Mouse (Mus musculus) gastrocnemius, postnatal 10 days (tissue): ENCODE data around the gene Atf6b. TPM values are rescaled to one million over a fixed set of nuclear protein-coding genes. Genes with fewer than 3 reads are reported as not detected.
A peak's percentile ranks its signal among the peaks of the same experiment; 100 is the strongest.

Source experiments
- DNase-seq: peaks from one replicate; pipeline ENCODE4 v3.0.0; 2021; ENCODE audit warnings: mixed read lengths
- total RNA-seq, 2 experiments: library from RNA; stranded (reverse); gene quantifications; 2 replicates each; pipeline ENCODE4 v1.2.3; 2021

The Atf6b gene
- total RNA-seq, 2 experiments from 2014 or later: 12.7 to 14.4 TPM

DNA sequence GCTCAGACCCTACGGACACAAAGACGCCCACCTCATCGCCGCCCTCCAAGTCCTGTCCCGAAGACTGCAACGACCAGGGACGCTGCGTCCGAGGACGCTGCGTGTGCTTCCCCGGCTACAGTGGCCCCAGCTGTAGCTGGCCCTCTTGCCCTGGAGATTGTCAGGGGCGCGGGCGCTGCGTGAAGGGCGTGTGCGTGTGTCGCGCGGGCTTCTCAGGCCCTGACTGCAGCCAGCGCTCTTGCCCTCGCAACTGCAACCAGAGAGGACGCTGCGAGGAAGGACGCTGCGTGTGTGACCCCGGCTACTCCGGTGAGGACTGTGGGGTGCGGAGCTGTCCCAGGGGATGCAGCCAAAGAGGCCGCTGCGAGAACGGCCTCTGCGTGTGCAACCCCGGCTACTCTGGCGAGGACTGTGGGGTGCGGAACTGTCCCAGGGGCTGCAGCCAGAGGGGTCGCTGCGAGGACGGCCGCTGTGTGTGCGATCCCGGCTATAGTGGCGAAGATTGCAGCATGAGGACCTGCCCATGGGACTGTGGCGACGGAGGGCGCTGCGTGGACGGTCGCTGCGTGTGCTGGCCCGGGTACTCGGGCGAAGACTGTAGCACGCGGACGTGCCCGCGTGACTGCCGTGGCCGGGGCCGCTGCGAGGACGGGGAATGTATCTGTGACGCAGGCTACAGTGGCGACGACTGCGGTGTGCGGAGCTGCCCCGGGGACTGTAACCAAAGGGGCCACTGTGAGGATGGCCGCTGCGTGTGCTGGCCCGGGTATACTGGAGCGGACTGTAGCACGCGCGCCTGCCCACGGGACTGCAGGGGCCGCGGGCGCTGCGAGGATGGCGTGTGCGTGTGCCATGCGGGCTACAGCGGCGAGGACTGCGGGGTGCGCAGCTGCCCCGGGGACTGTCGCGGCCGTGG, 24.5 kb downstream of the Atf6b start:
- no peak for DNase-seq

DNA sequence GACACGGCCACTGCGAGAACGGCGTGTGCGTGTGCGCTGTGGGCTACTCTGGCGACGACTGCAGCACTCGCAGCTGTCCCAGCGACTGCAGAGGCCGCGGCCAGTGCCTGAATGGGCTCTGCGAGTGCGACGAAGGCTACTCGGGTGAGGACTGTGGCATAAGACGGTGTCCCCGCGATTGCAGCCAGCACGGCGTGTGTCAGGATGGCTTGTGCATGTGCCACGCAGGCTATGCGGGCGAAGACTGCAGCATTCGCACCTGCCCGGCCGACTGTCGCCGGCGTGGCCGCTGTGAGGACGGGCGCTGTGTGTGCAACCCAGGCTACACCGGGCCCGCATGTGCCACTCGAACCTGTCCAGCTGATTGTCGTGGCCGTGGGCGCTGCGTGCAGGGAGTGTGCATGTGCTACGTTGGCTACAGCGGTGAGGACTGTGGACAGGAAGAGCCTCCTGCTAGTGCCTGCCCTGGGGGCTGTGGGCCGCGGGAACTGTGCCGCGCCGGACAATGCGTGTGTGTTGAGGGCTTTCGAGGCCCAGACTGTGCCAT, 25.4 kb downstream of the Atf6b start:
- no peak for DNase-seq

- DNase-seq: no peak
These were observed 26.2 kb downstream of the Atf6b start for GRCm38 (mm10) chr17:34673139-34673538.

- DNase-seq: no peak
These were observed 27.7 kb downstream of the Atf6b start for GRCm38 (mm10) chr17:34674524-34675204.

GRCm38 (mm10) chr17:34675205-34676092, 28.5 kb downstream of the Atf6b start:
- DNase-seq: no peak

DNA sequence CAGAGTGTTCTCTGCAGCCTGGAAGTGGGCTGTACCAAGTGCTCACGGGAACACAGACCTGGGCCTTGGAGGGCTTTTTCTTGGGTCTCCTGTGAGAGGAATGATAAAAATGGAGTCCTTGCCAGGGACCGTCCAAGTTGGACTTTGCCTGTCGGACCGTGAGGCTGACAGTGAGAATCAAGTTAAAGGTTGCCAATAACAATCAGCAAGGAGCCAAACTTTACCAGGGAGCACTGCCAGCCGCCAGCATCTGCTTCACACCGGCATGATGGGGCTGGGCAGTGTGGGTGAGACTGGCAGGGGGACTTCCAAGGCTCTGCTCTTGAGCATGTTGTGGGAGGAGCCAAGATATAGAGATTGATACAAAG, 29.1 kb downstream of the Atf6b start:
- no peak for DNase-seq

- DNase-seq: no peak
These were observed 29.7 kb downstream of the Atf6b start for GRCm38 (mm10) chr17:34676671-34677070.

- DNase-seq: no peak
These were observed 33.2 kb downstream of the Atf6b start for GRCm38 (mm10) chr17:34680191-34680590.

DNA sequence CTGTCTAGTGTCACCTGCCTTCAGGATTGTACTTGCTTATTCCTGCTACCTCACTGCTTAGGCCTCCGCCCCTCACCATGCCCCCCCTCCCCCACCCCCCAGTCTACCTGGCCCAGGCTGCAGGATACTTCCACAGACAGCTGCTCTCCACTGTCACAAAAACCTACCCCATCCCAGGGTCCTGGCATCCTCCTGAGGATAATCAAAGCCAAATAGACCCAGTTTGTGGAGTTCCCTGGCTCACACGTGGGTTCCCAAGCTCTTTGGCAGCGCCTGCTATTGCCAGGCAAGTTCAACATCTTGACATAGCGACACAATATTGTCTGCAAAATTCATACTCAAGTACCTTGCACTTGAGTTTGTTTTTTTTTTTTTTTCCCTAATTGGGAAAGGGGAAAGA, 33.7 kb downstream of the Atf6b start:
- no peak for DNase-seq

DNA sequence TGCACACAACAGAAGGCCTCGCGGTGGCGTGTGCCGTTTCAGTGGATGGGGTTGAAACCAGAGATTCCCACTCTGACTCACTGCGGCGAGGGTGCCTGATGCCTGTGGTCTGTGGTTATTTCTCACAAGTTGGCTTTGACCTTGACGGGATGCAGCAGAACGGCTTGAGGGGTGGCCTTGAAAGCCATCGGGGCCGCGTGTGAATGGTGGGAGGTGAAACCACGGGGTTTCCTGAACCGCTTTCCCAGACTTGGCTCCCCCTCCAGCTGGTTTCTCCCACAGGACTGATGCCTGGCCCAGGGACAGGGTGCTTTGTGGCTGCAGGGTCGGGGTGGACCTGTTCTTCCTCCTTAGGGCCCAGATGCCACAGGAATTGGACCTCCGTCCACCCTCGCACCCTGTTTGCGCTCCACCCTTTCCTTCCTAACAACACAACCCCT, 34.2 kb downstream of the Atf6b start:
- no peak for DNase-seq

DNA sequence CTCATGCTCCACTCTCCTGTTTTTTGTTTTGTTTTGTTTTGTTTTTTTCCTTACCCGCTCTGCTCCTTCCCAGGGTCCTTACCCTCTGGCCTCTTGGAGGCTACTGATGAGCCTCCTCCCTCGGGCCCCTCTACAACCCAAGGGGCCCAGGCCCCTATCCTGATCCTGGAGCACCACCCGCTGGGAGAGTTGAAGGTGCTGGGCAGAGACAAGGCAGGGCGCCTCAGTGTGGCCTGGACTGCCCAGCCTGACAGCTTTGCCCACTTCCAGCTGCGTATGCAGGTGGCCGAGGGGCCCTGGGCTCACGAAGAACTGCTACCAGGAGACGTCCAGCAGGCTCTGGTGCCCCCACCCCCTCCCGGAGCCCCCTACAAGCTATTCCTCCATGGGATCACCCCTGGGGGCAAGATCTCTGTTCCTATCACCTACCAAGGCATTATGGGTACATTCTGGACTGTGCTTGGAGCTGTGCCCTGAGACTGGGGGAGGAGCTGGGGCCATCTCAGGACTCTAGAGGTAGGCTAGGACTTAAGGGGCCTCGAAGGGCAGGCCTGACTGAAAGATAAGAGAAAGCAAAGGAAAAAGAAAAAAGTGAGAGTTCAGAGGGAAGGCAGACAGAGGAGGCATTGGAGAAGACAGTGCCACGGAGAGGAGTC, 35.1 kb downstream of the Atf6b start:
- no peak for DNase-seq

- no peak for DNase-seq
These were observed 36.2 kb downstream of the Atf6b start for GRCm38 (mm10) chr17:34683179-34683578.

DNA sequence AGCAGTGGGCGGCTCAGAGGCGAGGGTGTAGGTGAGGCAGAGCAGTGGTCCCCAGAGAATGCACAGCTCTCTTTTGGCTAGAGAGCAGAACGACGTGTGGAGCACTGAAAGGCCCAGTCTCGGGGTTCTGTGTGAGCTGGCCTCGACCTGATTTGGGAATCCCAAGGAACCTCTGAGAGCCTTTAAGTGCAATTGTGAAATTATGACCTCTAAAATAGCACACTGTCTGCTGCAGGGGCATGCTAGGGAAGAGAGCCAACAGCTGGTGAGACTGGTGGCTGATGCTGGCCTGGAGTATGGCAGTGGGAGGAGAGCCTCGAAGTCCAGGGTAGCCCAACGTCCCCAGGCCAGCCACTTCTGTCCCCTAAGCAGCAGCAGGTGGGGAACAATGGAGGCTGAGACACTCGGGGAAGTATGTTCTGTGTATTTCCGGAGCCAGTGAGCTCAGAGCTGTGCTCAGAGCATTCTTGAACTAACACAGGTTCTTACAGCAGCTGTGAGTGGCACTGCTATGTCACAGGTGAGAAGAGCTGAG, 36.8 kb downstream of the Atf6b start:
- DNase-seq: no peak

- no peak for DNase-seq
These were observed 37.4 kb downstream of the Atf6b start for GRCm38 (mm10) chr17:34684253-34684893.

DNA sequence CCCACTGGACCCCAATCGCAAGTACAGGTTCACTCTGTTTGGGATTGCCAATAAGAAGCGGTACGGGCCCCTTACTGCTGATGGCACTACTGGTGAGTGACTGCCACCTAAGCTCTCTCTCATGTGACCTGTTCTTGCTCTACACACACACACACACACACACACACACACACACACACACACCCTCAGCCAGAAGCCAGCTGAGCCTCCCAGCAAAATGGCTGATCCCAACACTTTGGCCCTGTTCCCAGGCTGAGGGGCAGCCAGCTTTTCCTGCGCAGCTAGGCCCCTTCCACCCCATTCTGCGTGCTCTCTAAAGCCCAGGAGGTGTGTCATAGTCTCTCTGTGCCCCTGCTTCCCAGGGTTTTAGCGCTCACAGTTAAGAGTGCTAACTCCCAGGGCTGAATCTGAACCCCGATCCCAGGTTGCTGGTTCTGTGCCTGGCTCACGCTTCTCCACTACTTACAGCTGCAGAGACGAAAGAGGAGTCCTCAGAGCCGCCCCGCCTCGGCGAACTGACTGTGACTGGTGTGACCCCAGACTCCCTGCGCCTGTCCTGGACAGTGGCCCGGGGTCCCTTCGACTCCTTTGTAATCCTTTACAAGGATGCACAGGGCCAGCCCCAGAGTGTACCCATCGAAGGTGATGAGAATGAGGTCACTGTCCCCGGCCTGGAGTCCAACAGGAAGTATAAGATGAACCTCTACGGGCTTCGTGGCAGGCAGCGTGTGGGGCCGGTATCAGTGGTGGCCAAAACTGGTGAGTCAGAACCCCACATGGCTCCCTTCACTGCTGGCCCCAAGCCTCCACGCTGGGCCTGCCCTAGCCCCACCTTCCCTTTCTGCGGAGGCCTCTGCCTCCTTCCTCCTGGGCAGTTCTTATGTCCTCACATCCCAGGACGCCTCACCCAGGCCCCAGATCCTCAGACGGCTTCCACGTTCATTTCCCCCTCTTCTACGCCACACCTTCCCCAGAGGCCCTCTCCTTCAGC, 38.5 kb downstream of the Atf6b start:
- DNase-seq: peak; percentile 85

DNA sequence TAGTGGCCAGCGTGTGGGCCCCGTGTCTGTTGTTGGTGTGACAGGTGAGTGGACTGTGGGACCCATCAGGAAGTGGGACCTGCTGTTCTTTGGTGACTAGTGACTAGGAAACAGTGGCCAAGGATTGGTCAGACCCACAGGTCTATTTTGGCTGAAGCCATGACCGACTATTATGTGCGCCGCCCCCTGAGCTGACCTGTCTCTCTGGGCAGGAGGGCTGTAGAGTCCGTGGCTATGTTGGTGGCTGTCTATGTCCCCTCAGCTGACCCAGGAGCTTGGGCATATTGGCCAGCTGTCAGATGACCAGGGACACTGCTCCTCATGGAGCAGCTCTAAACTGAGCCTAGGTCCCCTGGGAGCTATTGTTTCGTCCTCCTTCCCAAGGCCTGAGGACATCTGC, 41.9 kb downstream of the Atf6b start:
- DNase-seq: no peak

DNA sequence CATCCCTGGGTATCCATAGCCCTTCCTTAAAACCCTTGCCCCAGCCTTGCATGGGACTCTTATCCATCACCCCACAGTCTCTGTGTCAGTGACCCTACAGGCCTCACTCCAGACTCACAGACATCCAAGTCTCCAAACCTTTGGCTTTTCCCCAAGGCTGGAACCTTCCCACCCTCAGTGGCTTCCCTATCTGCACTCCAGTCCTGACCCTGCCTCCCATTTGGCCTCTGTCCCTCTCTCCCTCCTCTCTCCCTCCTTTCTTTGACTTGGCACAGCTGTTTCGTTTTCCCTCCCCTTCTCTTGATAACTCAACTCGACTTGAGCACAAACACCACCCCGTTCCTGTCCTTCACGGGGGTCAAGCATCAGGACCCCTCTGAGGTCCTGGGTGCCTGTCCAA, 43.5 kb downstream of the Atf6b start:
- DNase-seq: peak; percentile 43

- peak; percentile 86 for DNase-seq
These were observed 46.0 kb downstream of the Atf6b start for GRCm38 (mm10) chr17:34692906-34693305.

DNA sequence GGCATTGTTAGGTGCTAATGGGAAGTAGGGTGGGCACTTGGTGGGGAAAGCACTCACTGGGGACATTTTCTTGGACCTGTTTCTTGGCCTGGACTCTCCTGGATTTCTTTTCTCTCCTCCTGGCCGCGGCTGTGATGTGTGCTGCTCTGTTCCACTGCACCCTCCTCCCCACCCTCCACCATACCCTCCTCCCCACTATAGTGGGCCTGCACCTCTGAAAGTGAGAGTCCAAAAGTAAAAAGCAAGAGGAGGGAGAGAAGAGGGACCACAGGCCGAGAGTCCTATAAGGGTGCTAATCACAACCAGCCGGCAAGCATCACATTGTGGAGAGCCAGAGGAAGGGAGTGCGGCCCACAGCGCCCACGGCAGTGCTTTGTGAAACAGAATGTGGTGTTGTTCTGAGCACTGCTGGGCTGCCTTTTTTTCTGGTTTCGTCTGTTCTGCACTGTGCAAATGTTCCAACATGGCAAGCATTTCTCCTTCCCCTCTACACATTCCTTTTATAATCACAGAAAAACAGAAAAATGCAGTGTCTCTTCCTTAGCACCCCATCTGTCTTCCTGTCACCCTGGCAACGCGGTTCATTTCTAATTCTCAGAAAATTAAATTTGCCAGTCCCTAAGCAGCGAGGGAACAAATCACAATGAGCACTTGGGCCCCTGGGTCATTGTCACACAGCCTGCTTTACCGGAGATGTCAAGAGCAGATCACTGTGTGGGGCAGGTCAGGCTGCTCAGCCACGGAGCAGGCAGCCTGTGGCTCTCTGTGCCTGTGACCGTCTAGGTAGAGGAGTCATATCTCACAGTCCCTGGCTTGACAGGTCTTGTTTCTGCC, 52.8 kb downstream of the Atf6b start:
- DNase-seq: no peak
